Mouse (Mus musculus) embryonic facial prominence, embryonic 15.5 days (tissue): Measurements from ENCODE around the gene Bcan. TPM values are rescaled to one million over a fixed set of nuclear protein-coding genes. Genes with fewer than 3 reads are reported as not detected.

Experiments
- ATAC-seq: fragments of 200-750 bp; cut with Nextera tagmentation; 2 replicates; pipeline ENCODE4 v1.8.0; 2017; ENCODE audit warnings: low read depth, moderate TSS enrichment; ENCODE audit not compliant: insufficient number of reproducible peaks, low FRiP score, low TSS enrichment
- H3K27ac ChIP-seq: fragments of 300-500 bp; sonication (generic); replicated peaks from 2 replicates; pipeline ENCODE4 v1.5.1; 2015; ENCODE audit warnings: mild to moderate bottlenecking, inconsistent platforms
- H3K27me3 ChIP-seq: fragments of 300-500 bp; sonication (generic); 2 replicates; pipeline ENCODE4 v1.6.1; 2015; ENCODE audit warnings: inconsistent platforms
- H3K36me3 ChIP-seq: fragments of 300-500 bp; sonication (generic); 2 replicates; pipeline ENCODE4 v1.6.1; 2015; ENCODE audit warnings: mild to moderate bottlenecking, inconsistent platforms
- H3K4me1 ChIP-seq: fragments of 300-500 bp; sonication (generic); 2 replicates; pipeline ENCODE4 v1.6.1; 2015; ENCODE audit warnings: inconsistent platforms
- H3K4me2 ChIP-seq: fragments of 300-500 bp; sonication (generic); replicated peaks from 2 replicates; pipeline ENCODE4 v1.6.1; 2015; ENCODE audit warnings: mild to moderate bottlenecking, inconsistent platforms
- H3K4me3 ChIP-seq: fragments of 300-500 bp; sonication (generic); replicated peaks from 2 replicates; pipeline ENCODE4 v1.5.1; 2015; ENCODE audit warnings: mild to moderate bottlenecking, inconsistent platforms
- H3K9ac ChIP-seq: fragments of 300-500 bp; sonication (generic); 2 replicates; pipeline ENCODE4 v1.6.1; 2015; ENCODE audit warnings: inconsistent platforms
- H3K9me3 ChIP-seq: fragments of 300-500 bp; sonication (generic); replicated peaks from 2 replicates; pipeline ENCODE4 v1.6.1; 2016; ENCODE audit warnings: inconsistent platforms
- WGBS: fragments of 180-500 bp; shearing (Covaris S2); methylation state at CpG from one replicate; pipeline ENCODE4 v1.1.7; 2015; 5-methylcytosine and 5-hydroxymethylcytosine counted together
- polyA plus RNA-seq: library from polyadenylated mRNA; unstranded; fragments of >200 nt; fragmentation: Nextera tagmentation; extraction: Ambion mirVana; gene quantifications from 2 replicates; pipeline ENCODE4 v1.2.1, GENCODE M21; 2015

Gene Bcan
- polyA plus RNA-seq: 0.38 and 0.61 TPM in 2 replicates

DNA sequence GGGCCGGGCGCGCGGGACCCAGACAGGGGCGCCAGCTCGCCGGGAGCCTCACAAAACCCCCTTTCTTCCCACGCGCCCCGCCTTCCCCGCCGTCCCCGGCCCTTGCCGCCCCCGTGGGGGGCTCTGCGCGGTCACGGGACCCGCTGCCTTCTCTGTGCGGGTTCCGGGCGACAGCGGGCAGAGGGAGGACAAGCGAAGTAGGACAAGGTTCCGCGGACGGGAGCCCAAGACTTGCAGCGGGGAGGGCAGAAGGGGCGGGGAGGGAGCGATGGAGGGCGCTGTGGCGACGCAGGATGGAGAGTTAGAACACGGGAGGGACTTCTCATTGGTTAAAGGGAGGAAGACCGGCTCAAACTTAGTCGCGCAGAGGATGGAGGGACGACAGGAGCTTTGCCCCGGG lies at the start of gene Bcan:
Gene Bcan (minus strand): TSS at position 50 of the 400 bp plus-strand sequence.
- H3K4me1 ChIP-seq: peaks cover 30% of the 10 kb centered on the region
- no peak for ATAC-seq
- peak within 1 kb of the TSS; percentile 42 for H3K4me3 ChIP-seq
- no peak within 1 kb of the TSS for H3K27ac ChIP-seq
- no peaks in the 10 kb centered on the region for H3K9me3 ChIP-seq
- WGBS: under 1% methylated on average over 38 of the region's 39 CpGs
- no peak within 1 kb of the TSS; the same call in 1 of the 2 replicates for H3K9ac ChIP-seq
- H3K27me3 ChIP-seq: peaks cover 98% of the 10 kb centered on the region
- no peaks in the 10 kb centered on the region for H3K36me3 ChIP-seq
- peak within 1 kb of the TSS; percentile 82 for H3K4me2 ChIP-seq

DNA sequence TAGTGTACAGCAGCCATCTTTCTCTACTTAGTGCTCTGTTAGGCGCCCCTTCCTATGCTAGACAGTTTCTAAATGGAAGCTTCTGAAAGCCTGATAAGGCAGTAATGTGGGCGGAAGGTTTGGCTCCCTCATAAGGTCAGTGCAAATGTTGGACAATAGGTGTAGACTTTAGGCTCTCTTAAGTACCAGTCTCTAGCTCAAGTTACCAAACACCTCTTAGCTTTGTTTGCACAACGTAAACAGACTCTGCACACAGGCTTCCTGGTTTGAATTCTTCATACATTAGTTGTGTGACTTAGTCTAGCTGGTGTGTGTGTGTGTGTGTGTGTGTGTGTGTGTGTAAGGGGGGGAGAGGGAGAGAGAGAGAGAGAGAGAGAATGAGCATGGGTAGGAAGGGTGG lies 49.5 kb upstream of the Bcan start:
- Histone ChIP-seq H3K4me3 (no peak overlapping the region), H3K27ac (no peak overlapping the region), H3K4me1 (no peaks in the 10 kb centered on the region), H3K9ac (no peak overlapping the region), H3K36me3 (peaks cover 46% of the 10 kb centered on the region), H3K4me2 (no peak overlapping the region), H3K27me3 (no peaks in the 10 kb centered on the region), H3K9me3 (no peaks in the 10 kb centered on the region)
- ATAC-seq: no peak
- WGBS: 78% methylated on average over 3 of the region's 3 CpGs

DNA sequence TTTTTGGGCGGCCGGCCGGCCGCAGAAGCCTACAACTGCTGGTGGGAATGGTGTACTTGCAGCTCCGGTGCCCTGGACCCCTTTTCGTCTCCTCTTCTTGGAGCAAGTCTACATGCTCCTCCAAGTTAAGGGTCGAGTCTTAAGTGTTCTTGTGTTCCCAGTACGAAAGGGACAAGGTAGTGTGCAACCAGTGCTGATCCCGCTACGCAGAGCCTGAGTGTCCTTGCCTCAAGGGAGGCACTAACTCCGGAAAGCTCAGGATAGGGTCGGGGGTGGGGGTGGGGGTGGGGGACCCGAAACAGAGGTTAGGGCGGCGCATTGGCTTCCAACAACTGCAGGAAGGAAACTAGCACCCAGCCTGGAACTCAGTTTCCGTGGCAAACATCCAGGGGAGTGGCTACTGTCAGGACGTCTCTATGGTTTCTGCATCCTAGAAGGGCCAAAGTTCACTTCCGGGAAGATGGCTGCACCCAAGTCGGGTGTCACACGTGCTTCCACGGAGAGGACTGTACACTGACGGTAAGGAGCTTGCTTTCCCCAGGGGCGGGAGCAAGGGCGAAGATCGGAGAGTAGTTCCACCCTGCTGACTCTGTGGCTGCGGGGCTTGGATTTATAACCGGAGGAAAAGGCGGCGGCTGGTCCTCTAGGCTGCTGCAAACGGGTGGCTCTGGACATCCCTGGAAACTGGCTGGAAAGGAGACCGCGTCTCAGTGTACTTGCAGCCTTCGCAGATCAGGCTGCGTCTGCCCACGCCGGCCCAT lies 42.8 kb upstream of the Bcan start, which contains the start of gene Gpatch4:
Gene Gpatch4 (plus strand): TSS at position 448 of the 761 bp plus-strand sequence.
- peak; percentile 83 for ATAC-seq
- peak within 1 kb of the TSS; percentile 64 for H3K4me2 ChIP-seq
- H3K4me3 ChIP-seq: peak within 1 kb of the TSS; percentile 79
- H3K27me3 ChIP-seq: peaks cover 9% of the 10 kb centered on the region
- WGBS: 8% methylated on average over 36 of the region's 36 CpGs
- peak within 1 kb of the TSS; percentile 8 for H3K27ac ChIP-seq
- H3K4me1 ChIP-seq: peaks cover 4% of the 10 kb centered on the region; the same call in 1 of the 2 replicates
- H3K36me3 ChIP-seq: peaks cover 4% of the 10 kb centered on the region; the same call in 1 of the 2 replicates
- no peaks in the 10 kb centered on the region for H3K9me3 ChIP-seq
- H3K9ac ChIP-seq: peak within 1 kb of the TSS; percentile 33; the same call in 1 of the 2 replicates

DNA sequence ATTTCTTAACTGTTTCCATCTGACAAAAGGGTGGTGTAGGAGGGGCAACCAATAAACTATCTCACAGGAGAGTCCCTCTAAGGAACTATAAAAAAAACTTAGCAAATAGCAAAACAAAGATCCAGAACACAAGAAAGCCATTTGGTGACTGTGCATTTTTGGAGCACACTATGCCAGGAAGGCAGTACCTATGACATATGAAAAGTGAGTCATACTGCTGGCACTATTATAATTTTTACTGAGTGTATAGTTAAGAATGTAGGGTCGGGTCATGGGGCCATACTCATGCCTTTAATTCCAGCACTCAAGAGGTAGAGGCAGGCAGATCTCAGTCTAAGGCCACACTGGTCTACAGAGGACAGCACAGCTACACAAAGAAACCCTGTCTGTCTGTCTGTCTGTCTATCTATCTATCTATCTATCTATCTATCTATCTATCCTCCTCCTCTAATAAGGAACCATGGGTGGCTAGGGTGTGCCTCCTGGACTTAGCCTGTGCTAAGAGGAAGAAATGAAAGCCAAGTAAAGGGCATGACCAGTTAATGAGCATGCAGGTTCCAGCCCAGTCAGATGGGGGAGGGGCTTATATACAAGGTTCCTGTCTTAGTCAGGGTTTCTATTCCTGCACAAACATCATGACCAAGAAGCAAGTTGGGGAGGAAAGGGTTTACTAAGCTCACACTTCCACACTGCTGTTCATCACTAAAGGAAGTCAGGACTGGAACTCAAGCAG lies 35.7 kb upstream of the Bcan start:
- H3K27ac ChIP-seq: no peak overlapping the region
- ATAC-seq: no peak
- 67% methylated on average over 1 of the region's 1 CpGs for WGBS
- no peak overlapping the region for H3K4me2 ChIP-seq
- peaks cover 28% of the 10 kb centered on the region for H3K27me3 ChIP-seq
- H3K9ac ChIP-seq: no peak overlapping the region
- H3K9me3 ChIP-seq: no peaks in the 10 kb centered on the region
- no peak overlapping the region for H3K4me3 ChIP-seq
- no peaks in the 10 kb centered on the region for H3K36me3 ChIP-seq
- peaks cover 1% of the 10 kb centered on the region; the same call in 1 of the 2 replicates for H3K4me1 ChIP-seq

DNA sequence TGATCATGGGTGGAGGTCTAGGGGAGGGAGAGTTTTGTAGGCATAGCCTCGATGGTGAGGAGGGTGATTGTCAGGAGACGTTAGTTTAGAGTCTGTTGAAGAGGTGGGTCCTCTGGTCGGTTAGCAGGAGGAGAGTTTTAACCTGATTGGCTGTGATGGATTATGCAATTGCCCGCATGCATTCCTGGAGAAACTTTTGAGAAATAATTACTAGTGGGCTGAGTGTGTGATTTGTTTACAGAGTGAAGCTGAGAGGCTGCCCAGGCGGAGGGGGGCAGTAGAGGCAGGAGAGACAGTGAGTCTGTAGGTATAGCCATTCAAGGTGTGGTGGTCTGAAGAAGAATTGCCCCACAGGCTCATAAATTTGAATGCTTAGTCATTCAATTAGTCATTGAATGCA lies 33.5 kb upstream of the Bcan start:
- no peak for ATAC-seq
- peaks cover 3% of the 10 kb centered on the region; the same call in 1 of the 2 replicates for H3K4me1 ChIP-seq
- 55% methylated on average over 5 of the region's 5 CpGs for WGBS
- H3K9me3 ChIP-seq: no peaks in the 10 kb centered on the region
- H3K4me3 ChIP-seq: no peak overlapping the region
- no peak overlapping the region for H3K27ac ChIP-seq
- H3K9ac ChIP-seq: no peak overlapping the region
- no peaks in the 10 kb centered on the region for H3K36me3 ChIP-seq
- peaks cover 35% of the 10 kb centered on the region for H3K27me3 ChIP-seq
- no peak overlapping the region for H3K4me2 ChIP-seq

DNA sequence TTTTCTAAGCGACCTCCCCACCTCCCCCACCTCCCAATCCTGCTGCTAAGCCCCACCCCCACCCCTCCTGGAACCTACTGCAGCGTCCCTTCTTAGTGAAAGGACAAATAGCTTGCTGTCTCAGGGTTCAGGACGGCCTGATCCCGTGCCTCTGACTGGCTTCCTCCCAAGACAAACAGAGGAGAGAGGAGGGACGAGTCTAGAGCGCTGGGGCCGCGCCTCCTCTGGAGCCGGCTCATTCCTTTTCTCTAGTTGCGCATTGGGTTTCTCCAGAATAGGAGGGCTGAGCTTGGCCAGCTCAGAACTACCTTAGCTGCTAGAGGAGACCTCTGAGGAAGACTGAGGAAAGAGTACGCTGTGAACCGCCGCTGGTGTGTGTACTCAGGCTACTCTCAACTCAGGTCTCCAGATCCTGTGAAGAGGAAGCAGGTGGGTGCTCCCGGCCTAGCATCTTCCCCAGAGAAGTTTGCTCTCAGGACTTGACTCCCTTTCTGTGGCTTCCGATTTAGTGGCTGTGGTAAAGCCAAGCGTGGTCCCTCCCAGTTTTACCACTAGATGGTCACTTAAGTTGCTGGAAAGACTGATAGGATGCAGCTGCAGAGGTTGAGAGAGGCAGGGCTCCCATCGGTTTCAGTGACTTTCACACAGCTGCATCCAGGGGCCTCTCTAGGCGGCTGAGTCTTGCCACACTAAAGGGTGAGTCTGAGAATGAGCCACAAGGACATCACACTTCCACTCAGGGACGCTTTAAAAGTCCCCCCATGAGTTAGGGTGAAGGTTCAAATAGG lies 30.8 kb upstream of the Bcan start:
- Histone ChIP-seq H3K9ac (no peak overlapping the region), H3K4me1 (peaks cover 3% of the 10 kb centered on the region; the same call in 1 of the 2 replicates), H3K4me3 (no peak overlapping the region), H3K27me3 (peaks cover 43% of the 10 kb centered on the region), H3K27ac (no peak overlapping the region), H3K9me3 (no peaks in the 10 kb centered on the region), H3K4me2 (no peak overlapping the region), H3K36me3 (no peaks in the 10 kb centered on the region)
- 15% methylated on average over 19 of the region's 19 CpGs for WGBS
- no peak for ATAC-seq

DNA sequence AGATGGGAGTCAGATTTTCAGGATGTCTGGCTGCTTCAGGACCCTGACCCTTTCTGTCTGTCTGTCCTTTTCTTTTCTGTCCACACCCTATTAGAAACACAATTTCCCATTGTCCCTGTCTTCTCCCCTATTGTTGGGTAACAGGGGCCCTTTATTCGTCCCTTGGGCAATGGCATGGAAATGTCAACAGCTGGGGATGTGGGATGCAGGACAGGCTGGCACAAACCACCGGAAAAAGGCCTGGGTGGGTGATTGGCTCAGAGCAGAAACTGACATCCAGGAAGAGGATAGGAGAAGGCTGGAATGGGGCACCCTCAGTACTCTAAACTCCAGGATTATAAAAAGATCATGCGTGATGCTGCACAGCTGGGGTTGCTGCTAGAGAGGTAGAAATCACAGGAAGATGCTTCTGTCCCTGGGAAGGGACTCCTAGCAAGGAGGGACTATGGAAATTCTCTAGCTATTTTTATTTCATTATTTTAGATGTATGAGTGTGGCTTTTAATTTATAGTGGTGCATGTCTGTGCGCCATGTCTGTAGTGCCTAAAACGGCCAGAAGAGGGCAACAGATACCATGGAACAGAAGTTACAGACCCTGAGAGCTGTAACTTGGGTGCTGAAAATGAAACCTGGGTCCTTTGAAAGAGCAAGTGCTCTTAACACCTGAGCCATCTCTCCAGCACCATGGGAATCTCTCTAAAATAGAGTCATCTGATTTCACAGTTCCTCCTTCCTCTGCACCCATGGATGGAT lies 27.6 kb upstream of the Bcan start, which contains the start of gene Hapln2:
Gene Hapln2 (minus strand): TSS at position 150 of the 753 bp plus-strand sequence.
- WGBS: 43% methylated on average over 5 of the region's 5 CpGs
- no peak for ATAC-seq
- Histone ChIP-seq H3K27me3 (peaks cover 72% of the 10 kb centered on the region), H3K9ac (no peak within 1 kb of the TSS), H3K9me3 (no peaks in the 10 kb centered on the region), H3K4me1 (peaks cover 17% of the 10 kb centered on the region), H3K4me3 (no peak within 1 kb of the TSS), H3K27ac (no peak within 1 kb of the TSS), H3K4me2 (no peak within 1 kb of the TSS), H3K36me3 (no peaks in the 10 kb centered on the region)

DNA sequence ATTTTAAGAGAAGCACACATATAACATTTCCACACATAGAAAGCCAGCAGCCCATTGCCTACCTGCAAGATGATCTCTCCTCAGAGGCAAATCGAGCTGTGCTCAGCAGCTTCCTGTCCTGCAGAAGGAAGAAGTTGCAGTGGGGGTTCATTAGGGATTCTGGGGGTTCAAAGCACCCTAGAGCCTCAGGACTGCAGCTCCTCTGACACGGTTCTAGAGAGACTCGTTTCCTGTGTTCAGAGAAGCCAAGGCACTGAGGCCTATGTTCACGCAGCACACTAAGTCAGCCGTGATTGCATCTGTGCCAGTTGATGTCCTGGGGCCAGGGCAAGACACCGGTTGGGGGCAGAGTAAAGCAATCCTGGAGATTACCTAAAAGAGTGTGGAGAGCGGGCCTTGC lies 26.8 kb upstream of the Bcan start:
- H3K4me1 ChIP-seq: peaks cover 22% of the 10 kb centered on the region
- H3K4me2 ChIP-seq: no peak overlapping the region
- no peak for ATAC-seq
- H3K9ac ChIP-seq: no peak overlapping the region
- peaks cover 75% of the 10 kb centered on the region for H3K27me3 ChIP-seq
- H3K36me3 ChIP-seq: no peaks in the 10 kb centered on the region
- H3K4me3 ChIP-seq: no peak overlapping the region
- WGBS: 49% methylated on average over 7 of the region's 7 CpGs
- no peak overlapping the region for H3K27ac ChIP-seq
- no peaks in the 10 kb centered on the region for H3K9me3 ChIP-seq

DNA sequence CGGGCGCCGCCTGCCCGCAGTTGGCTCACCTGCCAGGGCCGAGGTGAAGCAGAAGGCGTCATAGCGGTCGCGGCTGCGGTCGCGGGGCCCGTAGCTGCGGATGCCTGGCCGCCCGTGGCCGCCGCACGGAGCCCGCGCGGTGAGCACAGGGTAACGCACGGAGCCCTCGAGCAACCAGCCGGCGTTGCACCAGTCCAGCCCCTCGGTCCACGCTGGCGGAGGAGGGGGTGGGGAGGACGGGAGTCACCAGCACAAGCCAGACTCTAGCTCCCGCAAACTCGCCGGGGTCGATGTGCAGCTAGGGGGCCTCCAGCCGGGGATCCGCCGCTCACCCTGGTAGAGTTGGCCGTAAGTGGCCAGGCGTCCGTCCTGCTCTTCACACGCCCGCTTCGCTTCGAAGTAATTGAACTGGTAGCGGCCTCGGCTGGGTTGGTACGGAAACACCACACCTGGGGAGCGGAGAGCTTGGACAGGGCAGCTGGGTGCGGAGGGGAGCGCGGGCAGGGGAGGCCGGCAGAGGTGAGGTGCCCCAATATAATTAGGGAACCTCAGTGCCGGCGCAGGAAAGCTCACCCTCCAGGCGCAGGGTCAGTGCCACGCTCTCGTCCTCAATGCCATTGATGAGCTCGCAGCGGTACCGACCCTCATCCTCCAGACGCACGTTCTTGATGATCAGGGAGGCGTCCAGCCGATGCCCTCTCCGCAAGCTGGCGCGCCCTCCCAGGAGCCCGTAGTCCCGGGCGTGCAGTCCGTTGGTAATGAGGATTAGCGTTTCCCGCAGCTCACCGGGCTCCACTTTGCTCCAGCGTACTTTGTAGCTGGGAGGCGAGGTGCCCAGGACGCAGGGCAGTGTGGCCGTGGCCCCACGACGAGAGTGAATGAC lies 23.4 kb upstream of the Bcan start:
- Histone ChIP-seq H3K4me1 (peaks cover 19% of the 10 kb centered on the region), H3K27ac (no peak overlapping the region), H3K9ac (no peak overlapping the region), H3K27me3 (peaks cover 77% of the 10 kb centered on the region), H3K4me3 (peak overlapping the region; percentile 55), H3K9me3 (no peaks in the 10 kb centered on the region), H3K4me2 (peak overlapping the region; percentile 100), H3K36me3 (no peaks in the 10 kb centered on the region)
- peak; percentile 48; the same call in 1 of the 2 replicates for ATAC-seq
- WGBS: under 1% methylated on average over 81 of the region's 81 CpGs
